Mouse (Mus musculus) intestine, postnatal 0 days (tissue): ENCODE results near the gene P4hb. TPM values are rescaled to one million over a fixed set of nuclear protein-coding genes. Genes with fewer than 3 reads are reported as not detected.

Experiments used
- ATAC-seq: fragments of 200-750 bp; cut with Nextera tagmentation; 2 replicates; pipeline ENCODE4 v1.8.0; 2017; ENCODE audit warnings: mild to moderate bottlenecking, moderate TSS enrichment, moderate library complexity
- H3K27ac ChIP-seq: fragments of 300-500 bp; sonication (generic); 2 replicates; pipeline ENCODE4 v1.5.1; 2014; ENCODE audit warnings: mild to moderate bottlenecking, low read depth, low read length, moderate library complexity
- H3K27me3 ChIP-seq: fragments of 300-500 bp; sonication (generic); replicated peaks from 2 replicates; pipeline ENCODE4 v1.6.1; 2014; ENCODE audit warnings: low read length, mixed read lengths; ENCODE audit not compliant: control insufficient read depth, insufficient read depth
- H3K36me3 ChIP-seq: fragments of 300-500 bp; sonication (generic); 2 replicates; pipeline ENCODE4 v1.6.1; 2014; ENCODE audit warnings: mild to moderate bottlenecking, moderate library complexity; ENCODE audit not compliant: control insufficient read depth, insufficient read depth
- H3K4me1 ChIP-seq: fragments of 300-500 bp; sonication (generic); replicated peaks from 2 replicates; pipeline ENCODE4 v1.6.1; 2014; ENCODE audit warnings: antibody characterized with exemption, low read length, mixed read lengths; ENCODE audit not compliant: control insufficient read depth, insufficient read depth
- H3K4me2 ChIP-seq: fragments of 300-500 bp; sonication (generic); replicated peaks from 2 replicates; pipeline ENCODE4 v1.6.1; 2014; ENCODE audit warnings: low read depth, mild to moderate bottlenecking, moderate library complexity
- H3K4me3 ChIP-seq: fragments of 300-500 bp; sonication (generic); 2 replicates; pipeline ENCODE4 v1.5.1; 2014; ENCODE audit warnings: low read depth, low read length
- H3K9ac ChIP-seq: fragments of 300-500 bp; sonication (generic); 2 replicates; pipeline ENCODE4 v1.6.1; 2014; ENCODE audit warnings: mild to moderate bottlenecking, low read depth, low read length
- H3K9me3 ChIP-seq: fragments of 300-500 bp; sonication (generic); 2 replicates; pipeline ENCODE4 v1.6.1; 2016; ENCODE audit warnings: mixed run types; ENCODE audit not compliant: control insufficient read depth
- CTCF ChIP-seq: sonication (generic); IDR thresholded peaks from 2 replicates; pipeline ENCODE4 v1.5.1; 2016; ENCODE audit warnings: low read depth, mild to moderate bottlenecking, control low read depth, antibody characterized with exemption, moderate library complexity
- WGBS: fragments of 180-500 bp; shearing (Covaris S2); extraction: QIAGEN DNeasy Blood & Tissue Kit; methylation state at CpG from one replicate; pipeline ENCODE4 v1.1.7; 2014; 5-methylcytosine and 5-hydroxymethylcytosine counted together
- polyA plus RNA-seq: library from polyadenylated mRNA; unstranded; fragments of >200 nt; fragmentation: Nextera tagmentation; extraction: Ambion mirVana; gene quantifications from 2 replicates; pipeline ENCODE4 v1.2.1, GENCODE M21; 2015

P4hb gene
- polyA plus RNA-seq, 1 experiment from 2014 or later, result 2,539 TPM

DNA sequence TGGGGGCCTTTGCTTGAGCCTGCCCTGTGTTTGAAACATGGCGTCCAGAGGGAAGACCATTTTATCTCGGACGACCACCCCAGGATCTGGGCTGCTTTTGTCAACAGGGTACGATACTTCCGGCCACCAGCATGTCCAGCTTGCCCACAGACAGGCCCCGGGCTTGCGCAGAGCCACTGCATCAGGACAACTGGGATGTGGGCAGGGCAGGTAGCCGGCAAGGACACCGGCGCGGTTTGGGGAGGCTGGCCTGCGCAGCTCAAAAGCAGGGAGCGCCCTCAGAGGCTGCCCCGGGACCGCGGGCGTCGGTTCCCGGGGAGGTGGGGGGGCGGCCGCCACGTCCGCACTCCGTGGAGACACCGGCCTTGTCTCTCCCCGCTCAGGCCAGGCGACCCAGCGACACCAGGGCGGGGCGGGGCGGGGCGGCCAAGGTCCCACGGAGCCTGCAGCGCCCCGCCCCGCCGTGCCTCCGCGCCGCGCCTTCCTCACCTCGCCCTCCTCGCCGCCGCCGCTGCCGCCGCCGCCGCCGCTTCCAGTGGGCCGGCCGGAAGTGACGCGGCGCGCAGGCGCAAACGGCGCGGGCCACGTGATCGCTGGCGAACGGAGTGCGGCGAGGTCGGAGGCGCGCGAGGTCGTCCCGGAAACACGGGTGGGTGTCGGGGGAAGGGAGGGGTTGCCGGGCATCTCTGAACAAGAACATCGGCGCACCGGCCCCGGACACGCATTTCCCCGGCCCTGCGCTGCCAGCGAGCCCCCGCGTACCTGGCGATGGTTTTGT is 23.7 kb downstream of the P4hb start, which contains the start of gene Mcrip1:
Gene Mcrip1, minus strand, starts transcription at position 560 of the 778 bp plus-strand sequence.
- under 1% methylated on average over 54 of the region's 87 CpGs for WGBS
- no peak for TF ChIP-seq CTCF
- Histone ChIP-seq H3K27ac (peak within 1 kb of the TSS; percentile 98), H3K9ac (peak within 1 kb of the TSS; percentile 86), H3K4me3 (peak within 1 kb of the TSS; percentile 75), H3K9me3 (no peaks in the 10 kb centered on the region), H3K36me3 (peaks cover 6% of the 10 kb centered on the region; the same call in 1 of the 2 replicates), H3K27me3 (no peaks in the 10 kb centered on the region), H3K4me1 (peaks cover 16% of the 10 kb centered on the region; the same call in 1 of the 2 replicates), H3K4me2 (peak within 1 kb of the TSS; percentile 73)
- peak; percentile 84 for ATAC-seq

DNA sequence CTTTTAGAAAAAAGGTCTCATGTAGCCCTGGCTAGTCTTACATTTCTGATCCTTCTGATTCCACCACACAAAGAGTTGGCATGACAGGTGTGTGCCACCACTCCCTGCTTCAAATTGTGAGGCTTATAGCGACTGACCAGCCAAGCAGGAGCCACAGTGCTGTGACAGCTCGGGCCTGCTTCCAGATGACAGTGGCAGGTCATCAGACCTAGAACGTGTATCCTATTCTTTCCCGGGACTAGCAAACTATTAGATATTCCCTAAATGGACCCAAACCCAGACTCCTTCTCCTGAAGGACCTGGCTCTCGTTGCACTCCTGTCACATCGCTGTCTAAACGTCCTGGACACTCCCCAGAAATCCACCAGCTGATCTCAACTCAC is 24.3 kb downstream of the P4hb start:
- Histone ChIP-seq H3K4me2 (peak overlapping the region; percentile 73), H3K9me3 (no peaks in the 10 kb centered on the region), H3K4me3 (peak overlapping the region; percentile 75), H3K36me3 (peaks cover 11% of the 10 kb centered on the region; the same call in 1 of the 2 replicates), H3K27ac (peak overlapping the region; percentile 98), H3K27me3 (no peaks in the 10 kb centered on the region), H3K4me1 (peaks cover 16% of the 10 kb centered on the region; the same call in 1 of the 2 replicates), H3K9ac (peak overlapping the region; percentile 86)
- no peak for TF ChIP-seq CTCF
- WGBS, result 6% methylated on average over 7 of the region's 7 CpGs
- ATAC-seq, result no peak

DNA sequence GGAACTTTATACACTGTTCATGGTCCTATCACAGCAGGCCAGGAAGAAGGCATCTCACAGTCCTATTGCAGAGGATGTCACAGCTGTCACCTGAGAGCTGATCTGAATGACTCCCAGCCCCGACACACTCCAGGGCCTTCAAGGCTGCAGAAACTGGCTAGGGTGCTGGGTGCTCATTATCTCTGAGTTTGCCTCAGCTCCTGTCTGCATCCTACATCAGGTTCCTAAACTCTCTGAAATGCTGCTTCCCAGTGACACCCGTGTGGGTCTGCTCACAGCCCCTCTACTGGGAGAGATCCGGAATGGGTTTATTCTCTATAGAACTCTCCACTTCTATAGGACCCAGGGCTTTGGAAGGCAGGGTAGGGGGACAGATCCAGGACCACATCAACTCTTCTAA is 24.8 kb downstream of the P4hb start:
- H3K27me3 ChIP-seq, result no peaks in the 10 kb centered on the region
- TF ChIP-seq CTCF, result no peak
- peak overlapping the region; percentile 73 for H3K4me2 ChIP-seq
- 0 out of 2 replicates have a peak overlapping the region, but pooled peaks have one; percentile 86 for H3K9ac ChIP-seq
- WGBS, result 73% methylated on average over 3 of the region's 3 CpGs
- ATAC-seq, result no peak
- 0 out of 2 replicates have a peak overlapping the region, but pooled peaks have one; percentile 75 for H3K4me3 ChIP-seq
- peak overlapping the region; percentile 46; the same call in 1 of the 2 replicates for H3K27ac ChIP-seq
- H3K4me1 ChIP-seq, result peaks cover 16% of the 10 kb centered on the region; the same call in 1 of the 2 replicates
- peaks cover 17% of the 10 kb centered on the region; the same call in 1 of the 2 replicates for H3K36me3 ChIP-seq
- H3K9me3 ChIP-seq, result no peaks in the 10 kb centered on the region

DNA sequence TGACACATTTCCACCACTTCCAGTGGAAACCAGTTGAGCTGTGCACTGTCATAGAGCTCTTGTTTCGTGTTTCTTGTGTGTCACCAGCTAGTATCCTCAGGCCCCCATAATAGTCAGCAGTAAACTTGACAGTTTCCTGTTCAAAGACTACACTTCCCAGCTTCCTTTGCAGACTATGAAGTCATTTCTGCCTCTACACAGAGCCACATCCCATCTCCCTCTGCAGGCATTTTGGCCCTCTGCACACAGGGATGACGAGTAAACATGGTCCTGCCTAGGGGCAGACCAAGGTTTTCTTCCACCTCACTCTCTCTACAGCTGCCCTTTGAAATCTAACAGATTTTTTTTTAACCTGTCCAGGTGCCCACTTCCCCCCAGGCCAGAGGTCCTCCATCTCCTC is 25.6 kb downstream of the P4hb start:
- H3K9me3 ChIP-seq, result no peaks in the 10 kb centered on the region
- H3K4me3 ChIP-seq, result no peak overlapping the region
- 38% methylated on average over 2 of the region's 2 CpGs for WGBS
- TF ChIP-seq CTCF, result peak; percentile 57
- H3K4me2 ChIP-seq, result no peak overlapping the region
- H3K9ac ChIP-seq, result peak overlapping the region; percentile 86; the same call in 1 of the 2 replicates
- H3K36me3 ChIP-seq, result peaks cover 23% of the 10 kb centered on the region; the same call in 1 of the 2 replicates
- H3K27me3 ChIP-seq, result no peaks in the 10 kb centered on the region
- peaks cover 16% of the 10 kb centered on the region; the same call in 1 of the 2 replicates for H3K4me1 ChIP-seq
- no peak for ATAC-seq
- H3K27ac ChIP-seq, result 0 out of 2 replicates have a peak overlapping the region, but pooled peaks have one; percentile 46

DNA sequence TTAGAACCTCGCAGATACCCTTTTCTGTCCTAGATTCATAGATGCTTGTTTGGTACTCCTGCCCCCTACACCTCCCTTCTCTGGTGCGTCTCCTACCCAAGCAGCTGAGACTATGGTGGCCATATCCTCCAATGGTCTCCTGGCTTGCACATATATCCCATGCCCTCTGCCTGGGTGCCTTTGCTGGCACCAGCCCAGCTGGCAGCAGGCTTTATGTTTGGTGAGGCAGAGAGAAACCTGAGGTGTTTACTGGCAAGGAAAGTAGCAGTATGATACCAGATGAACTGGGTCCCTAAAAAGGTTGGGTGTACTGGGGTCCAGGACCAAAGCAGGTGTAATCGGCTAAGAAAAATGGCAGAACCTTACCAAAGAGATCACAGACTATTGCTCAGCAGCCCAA is 27.1 kb downstream of the P4hb start:
- 92% methylated on average over 3 of the region's 3 CpGs for WGBS
- Histone ChIP-seq H3K36me3 (peaks cover 23% of the 10 kb centered on the region; the same call in 1 of the 2 replicates), H3K27ac (peak overlapping the region; percentile 50; the same call in 1 of the 2 replicates), H3K4me1 (peaks cover 16% of the 10 kb centered on the region; the same call in 1 of the 2 replicates), H3K4me2 (no peak overlapping the region), H3K4me3 (no peak overlapping the region), H3K27me3 (no peaks in the 10 kb centered on the region), H3K9me3 (no peaks in the 10 kb centered on the region), H3K9ac (no peak overlapping the region)
- no peak for ATAC-seq
- no peak for TF ChIP-seq CTCF

DNA sequence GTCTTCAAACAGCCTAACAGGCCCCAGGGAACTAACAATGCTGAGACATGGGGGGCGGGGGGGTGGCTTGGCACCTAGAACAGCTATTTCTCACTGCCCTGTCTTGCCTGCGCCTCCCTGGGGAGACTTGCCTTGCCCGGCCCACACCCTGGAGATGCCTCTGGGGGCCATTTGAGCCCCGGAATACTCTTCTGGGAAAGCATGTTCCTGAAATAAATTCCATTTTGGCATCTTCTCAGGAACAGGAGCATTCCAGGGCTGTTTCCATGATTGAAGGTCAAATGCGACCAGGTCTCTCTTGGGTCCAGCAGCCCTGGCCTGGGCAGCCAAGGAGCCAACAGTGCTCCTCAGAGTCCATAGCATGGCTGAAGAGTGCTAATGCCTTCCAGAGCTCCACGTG is 30.7 kb downstream of the P4hb start:
- Histone ChIP-seq H3K4me3 (no peak overlapping the region), H3K27me3 (no peaks in the 10 kb centered on the region), H3K36me3 (peaks cover 23% of the 10 kb centered on the region; the same call in 1 of the 2 replicates), H3K27ac (no peak overlapping the region), H3K9ac (no peak overlapping the region), H3K4me1 (peaks cover 23% of the 10 kb centered on the region), H3K9me3 (no peaks in the 10 kb centered on the region), H3K4me2 (no peak overlapping the region)
- no peak for ATAC-seq
- 84% methylated on average over 6 of the region's 6 CpGs for WGBS
- no peak for TF ChIP-seq CTCF
